Mouse (Mus musculus) heart, postnatal 0 days (tissue): Measurements from ENCODE around the gene 1190005I06Rik.

Experiments used
- CTCF ChIP-seq: IDR thresholded peaks from 2 replicates; pipeline ENCODE4 v1.5.1; 2016; ENCODE audit warnings: antibody characterized with exemption, control low read depth, low read depth
- EP300 ChIP-seq: IDR thresholded peaks from 2 replicates; pipeline ENCODE4 v1.6.1; 2016; ENCODE audit warnings: antibody characterized with exemption, low read depth

DNA sequence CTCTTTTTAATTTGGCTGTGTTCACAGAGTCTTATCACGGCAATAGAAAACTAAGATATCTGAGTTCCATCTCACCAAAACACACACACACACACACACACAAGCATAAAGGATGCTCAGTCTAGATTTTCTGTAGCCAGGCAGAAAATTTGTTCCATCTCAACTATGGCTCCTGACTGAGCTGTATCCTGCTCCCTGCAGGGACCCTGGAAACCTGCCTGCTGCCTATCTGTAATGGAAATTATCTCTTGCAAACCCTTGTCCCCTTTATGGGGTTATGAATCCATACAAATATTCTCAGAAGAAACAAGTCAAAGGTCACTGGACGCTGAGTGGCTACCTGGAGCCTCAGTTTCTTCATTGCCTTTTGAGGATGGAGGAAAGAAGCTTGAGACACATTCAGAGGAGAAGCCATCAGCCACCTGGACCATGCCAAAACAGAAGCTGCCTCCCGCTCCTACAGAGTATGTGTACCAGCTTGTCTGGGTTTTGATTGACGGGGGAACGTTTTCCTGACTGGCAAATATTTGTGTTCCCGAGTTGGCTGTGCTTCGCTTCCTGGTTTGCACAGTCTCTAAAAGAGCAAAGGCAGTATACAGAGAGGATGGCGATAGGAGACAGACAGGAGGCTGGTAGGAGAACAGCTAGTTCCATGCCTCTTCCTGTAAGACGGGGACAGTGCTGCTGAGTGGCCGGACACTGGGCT is 55.7 kb downstream of the 1190005I06Rik start:
- TF ChIP-seq CTCF = no peak
- no peak for TF ChIP-seq EP300
